Mouse (Mus musculus) forebrain, embryonic 15.5 days (tissue): ENCODE measurements around the gene Stn1. TPM values are rescaled to one million over a fixed set of nuclear protein-coding genes. Genes with fewer than 3 reads are reported as not detected.

Experiments used
- ATAC-seq: fragments of 200-750 bp; cut with Nextera tagmentation; replicated peaks from 2 replicates; pipeline ENCODE4 v1.8.0; 2017; ENCODE audit warnings: mild to moderate bottlenecking, moderate TSS enrichment, moderate library complexity
- H3K27ac ChIP-seq: fragments of 300-500 bp; sonication (generic); replicated peaks from 2 replicates; pipeline ENCODE4 v1.5.1; 2015; ENCODE audit warnings: mild to moderate bottlenecking, inconsistent platforms
- H3K27me3 ChIP-seq: fragments of 300-500 bp; sonication (generic); 2 replicates; pipeline ENCODE4 v1.6.1; 2015; ENCODE audit warnings: inconsistent platforms
- H3K36me3 ChIP-seq: fragments of 300-500 bp; sonication (generic); 2 replicates; pipeline ENCODE4 v1.6.1; 2015; ENCODE audit warnings: mild to moderate bottlenecking, inconsistent platforms
- H3K4me1 ChIP-seq: fragments of 300-500 bp; sonication (generic); 2 replicates; pipeline ENCODE4 v1.6.1; 2015; ENCODE audit warnings: inconsistent platforms
- H3K4me2 ChIP-seq: fragments of 300-500 bp; sonication (generic); replicated peaks from 2 replicates; pipeline ENCODE4 v1.6.1; 2015; ENCODE audit warnings: mild to moderate bottlenecking, inconsistent platforms
- H3K4me3 ChIP-seq: fragments of 300-500 bp; sonication (generic); 2 replicates; pipeline ENCODE4 v1.5.1; 2015; ENCODE audit warnings: mild to moderate bottlenecking, inconsistent platforms
- H3K9ac ChIP-seq: fragments of 300-500 bp; sonication (generic); replicated peaks from 2 replicates; pipeline ENCODE4 v1.6.1; 2015; ENCODE audit warnings: mild to moderate bottlenecking, inconsistent platforms
- H3K9me3 ChIP-seq: fragments of 300-500 bp; sonication (generic); 2 replicates; pipeline ENCODE4 v1.6.1; 2016; ENCODE audit warnings: inconsistent platforms
- WGBS: fragments of 180-500 bp; shearing (Covaris S2); methylation state at CpG from one replicate; pipeline ENCODE4 v1.1.7; 2015; ENCODE audit warnings: mixed read lengths; 5-methylcytosine and 5-hydroxymethylcytosine counted together
- polyA plus RNA-seq: library from polyadenylated mRNA; unstranded; fragments of >200 nt; fragmentation: Nextera tagmentation; extraction: Ambion mirVana; gene quantifications from 2 replicates; pipeline ENCODE4 v1.2.1, GENCODE M21; 2015

Stn1 gene
- polyA plus RNA-seq, 1 experiment from 2014 or later, result 33.6 TPM

DNA sequence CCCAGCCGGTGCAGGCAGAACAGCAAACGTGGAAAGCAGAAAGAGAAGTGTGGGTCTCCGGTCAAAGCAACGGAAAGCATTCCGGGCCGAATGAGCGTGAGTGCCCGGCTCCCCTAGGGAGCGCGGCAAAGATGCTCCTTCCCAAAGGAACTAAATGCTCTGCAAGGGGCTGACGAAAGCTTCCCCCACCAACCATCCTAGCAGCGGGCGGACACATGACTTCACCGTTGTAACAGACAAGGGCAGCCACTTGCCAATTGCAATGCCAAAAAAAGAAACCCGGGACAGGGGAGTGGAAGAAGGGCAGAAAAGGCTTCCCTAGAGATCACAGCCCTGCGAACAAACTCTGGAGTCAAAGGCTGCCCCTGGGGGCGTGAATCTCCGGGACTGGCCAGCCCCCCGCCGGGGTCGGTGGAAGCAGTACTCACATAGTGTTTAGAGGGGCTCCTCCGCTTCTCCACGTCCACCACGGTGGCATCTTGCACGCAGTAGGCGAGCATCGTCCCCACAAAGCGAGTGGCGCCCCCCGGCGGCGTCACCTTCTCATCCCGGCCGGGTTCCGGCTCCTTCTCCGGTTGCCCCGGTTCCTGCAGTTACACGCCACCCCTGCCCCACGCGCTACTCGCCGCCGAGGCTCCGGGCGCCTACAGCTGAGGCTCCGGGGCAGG is 73.5 kb downstream of the Stn1 start:
- H3K27me3 ChIP-seq, result no peaks in the 10 kb centered on the region
- H3K4me1 ChIP-seq, result peaks cover 26% of the 10 kb centered on the region
- peak overlapping the region; percentile 79 for H3K9ac ChIP-seq
- H3K9me3 ChIP-seq, result no peaks in the 10 kb centered on the region
- peak overlapping the region; percentile 67 for H3K27ac ChIP-seq
- H3K4me2 ChIP-seq, result peak overlapping the region; percentile 84
- under 1% methylated on average over 46 of the region's 46 CpGs for WGBS
- no peaks in the 10 kb centered on the region for H3K36me3 ChIP-seq
- H3K4me3 ChIP-seq, result peak overlapping the region; percentile 76
- ATAC-seq, result peak; percentile 73

DNA sequence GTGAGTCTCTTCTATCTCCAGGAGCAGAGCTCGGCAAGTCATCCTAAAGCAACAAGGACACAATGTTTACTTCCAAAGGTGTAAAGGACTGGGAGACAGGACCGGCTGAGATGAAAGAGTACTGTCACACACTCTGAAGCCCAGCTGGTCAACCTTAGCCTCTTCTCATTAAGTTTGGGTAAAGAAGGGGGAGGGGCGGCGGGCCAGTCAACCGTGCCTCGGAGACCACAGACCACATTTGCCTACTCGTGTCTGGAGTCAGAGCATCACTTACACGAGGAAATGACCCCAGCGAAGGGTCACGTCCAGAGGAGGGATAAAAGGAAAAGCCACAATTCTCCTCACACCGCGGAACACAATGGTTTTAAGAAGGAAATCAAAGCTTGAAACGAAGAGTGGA is 74.1 kb downstream of the Stn1 start:
- ATAC-seq, result no peak
- H3K27me3 ChIP-seq, result no peaks in the 10 kb centered on the region
- no peaks in the 10 kb centered on the region for H3K36me3 ChIP-seq
- H3K4me2 ChIP-seq, result peak overlapping the region; percentile 84
- H3K9me3 ChIP-seq, result no peaks in the 10 kb centered on the region
- no peak overlapping the region for H3K27ac ChIP-seq
- H3K4me3 ChIP-seq, result peak overlapping the region; percentile 76
- H3K9ac ChIP-seq, result peak overlapping the region; percentile 79
- under 1% methylated on average over 13 of the region's 13 CpGs for WGBS
- H3K4me1 ChIP-seq, result peaks cover 26% of the 10 kb centered on the region

DNA sequence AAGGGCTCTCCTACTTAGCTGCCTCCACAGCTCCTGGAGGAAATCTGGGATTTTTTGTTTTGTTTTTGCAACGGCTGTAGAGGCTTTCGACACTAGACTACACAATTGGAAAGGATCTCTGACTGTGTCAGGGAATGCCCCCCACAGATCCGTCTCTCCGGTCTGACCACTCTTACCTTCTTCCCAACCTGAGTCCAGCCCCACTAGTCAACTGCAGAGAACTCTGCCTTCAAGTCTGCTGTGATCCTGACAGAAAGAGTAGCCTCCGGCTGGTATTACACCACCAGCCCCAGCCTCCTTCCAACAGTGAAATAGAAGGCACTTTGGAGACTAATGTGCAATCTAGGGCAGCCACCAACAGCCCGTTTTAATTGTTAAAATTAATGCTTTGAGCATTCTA is 74.6 kb downstream of the Stn1 start:
- no peaks in the 10 kb centered on the region for H3K9me3 ChIP-seq
- H3K27ac ChIP-seq, result no peak overlapping the region
- H3K4me3 ChIP-seq, result peak overlapping the region; percentile 76
- no peak for ATAC-seq
- peak overlapping the region; percentile 84 for H3K4me2 ChIP-seq
- H3K27me3 ChIP-seq, result no peaks in the 10 kb centered on the region
- H3K9ac ChIP-seq, result 0 out of 2 replicates have a peak overlapping the region, but pooled peaks have one; percentile 79
- 14% methylated on average over 6 of the region's 6 CpGs for WGBS
- peaks cover 26% of the 10 kb centered on the region for H3K4me1 ChIP-seq
- H3K36me3 ChIP-seq, result no peaks in the 10 kb centered on the region

DNA sequence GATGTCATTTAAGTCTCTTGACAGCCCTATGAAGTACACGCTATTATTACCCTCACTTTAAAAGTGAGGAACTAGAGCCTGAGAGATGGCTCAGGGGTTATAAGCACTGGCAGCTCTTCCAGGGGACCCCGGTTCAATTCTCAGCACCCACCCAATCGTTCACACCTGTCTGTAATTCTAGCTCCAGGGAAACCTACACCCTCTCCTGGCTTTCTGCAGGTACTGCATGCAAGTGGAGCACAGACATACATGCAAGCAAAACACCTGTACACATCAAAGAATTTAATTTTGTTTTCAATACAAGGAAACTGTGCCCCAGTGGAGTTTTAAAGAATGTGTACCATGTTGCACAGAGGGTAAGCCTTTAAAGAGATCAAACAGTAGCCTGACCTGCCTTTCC is 75.5 kb downstream of the Stn1 start:
- WGBS, result 98% methylated on average over 3 of the region's 3 CpGs
- no peak overlapping the region for H3K4me3 ChIP-seq
- no peak for ATAC-seq

DNA sequence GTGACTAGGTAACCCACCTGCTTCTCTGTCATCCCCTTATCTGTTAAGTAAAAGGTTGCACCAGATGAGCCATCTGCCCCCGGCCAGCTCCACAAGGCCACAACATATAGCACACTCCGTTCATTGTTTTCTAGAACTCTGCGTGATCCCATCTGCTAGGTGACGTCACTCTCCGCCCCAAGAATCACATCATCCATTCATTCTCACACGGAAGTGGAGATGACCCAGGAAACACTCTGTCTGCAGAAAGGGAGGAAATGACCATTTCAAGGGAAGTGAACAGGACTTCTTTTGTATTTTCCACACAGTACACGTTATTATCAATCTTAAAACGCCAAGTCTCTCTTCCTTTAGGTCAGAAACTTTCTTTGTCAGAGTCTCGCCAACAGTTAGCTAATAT is 75.9 kb downstream of the Stn1 start:
- WGBS, result 87% methylated on average over 9 of the region's 9 CpGs
- ATAC-seq, result no peak
- peaks cover 26% of the 10 kb centered on the region for H3K4me1 ChIP-seq

More for the DNA sequence above, 75.5 kb downstream of the Stn1 start:
- no peak overlapping the region for H3K27ac ChIP-seq
- H3K9me3 ChIP-seq, result no peaks in the 10 kb centered on the region
- H3K4me2 ChIP-seq, result no peak overlapping the region
- no peak overlapping the region for H3K9ac ChIP-seq
- no peaks in the 10 kb centered on the region for H3K36me3 ChIP-seq
- peaks cover 26% of the 10 kb centered on the region for H3K4me1 ChIP-seq
- H3K27me3 ChIP-seq, result no peaks in the 10 kb centered on the region

DNA sequence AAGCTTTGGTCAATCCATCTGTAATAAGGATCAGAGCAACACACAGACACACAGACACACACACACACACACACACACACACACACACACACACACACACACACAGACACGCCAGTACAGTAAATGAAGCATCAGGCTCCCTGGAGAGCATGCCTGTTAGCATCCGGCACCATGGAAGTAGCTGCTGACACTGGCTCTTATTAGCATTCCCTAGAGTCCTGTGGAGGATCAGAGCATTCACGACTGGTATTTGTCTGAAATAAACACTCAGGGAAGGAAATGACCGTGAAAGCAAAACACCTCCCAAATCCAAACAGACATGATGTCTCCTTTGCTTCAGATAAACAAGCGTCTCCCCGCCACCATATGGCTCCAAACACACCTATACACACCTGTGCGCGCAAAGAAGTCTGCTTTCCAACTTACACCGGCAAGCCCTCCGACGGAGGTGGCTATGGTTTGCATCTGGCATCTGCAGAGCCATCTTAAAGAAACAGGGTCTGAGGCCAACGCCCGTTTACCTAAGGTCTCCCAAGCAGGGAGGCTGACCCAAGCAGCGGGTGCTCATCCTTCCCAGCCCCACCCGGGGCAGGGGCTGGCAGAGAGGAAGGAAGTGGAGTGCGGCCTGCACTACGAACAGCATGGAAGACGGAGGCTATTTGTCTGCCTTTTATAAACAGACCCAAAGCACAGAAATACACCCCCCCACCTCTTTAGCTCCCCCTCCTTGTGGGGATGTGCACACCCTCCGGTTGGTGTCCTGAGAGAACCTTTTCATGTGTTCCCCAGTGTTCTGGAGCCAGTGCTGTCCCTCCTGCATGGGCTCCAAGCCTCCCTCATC is 77.0 kb downstream of the Stn1 start:
- H3K27ac ChIP-seq, result no peak overlapping the region
- ATAC-seq, result no peak
- H3K9me3 ChIP-seq, result no peaks in the 10 kb centered on the region
- H3K36me3 ChIP-seq, result no peaks in the 10 kb centered on the region
- H3K4me2 ChIP-seq, result no peak overlapping the region
- H3K27me3 ChIP-seq, result no peaks in the 10 kb centered on the region
- peaks cover 26% of the 10 kb centered on the region for H3K4me1 ChIP-seq
- no peak overlapping the region for H3K4me3 ChIP-seq
- WGBS, result 69% methylated on average over 19 of the region's 19 CpGs
- no peak overlapping the region for H3K9ac ChIP-seq

More for the DNA sequence above, 75.9 kb downstream of the Stn1 start:
- H3K4me2 ChIP-seq, result no peak overlapping the region
- H3K9ac ChIP-seq, result no peak overlapping the region
- no peak overlapping the region for H3K27ac ChIP-seq
- H3K36me3 ChIP-seq, result no peaks in the 10 kb centered on the region
- H3K9me3 ChIP-seq, result no peaks in the 10 kb centered on the region
- no peaks in the 10 kb centered on the region for H3K27me3 ChIP-seq
- no peak overlapping the region for H3K4me3 ChIP-seq

DNA sequence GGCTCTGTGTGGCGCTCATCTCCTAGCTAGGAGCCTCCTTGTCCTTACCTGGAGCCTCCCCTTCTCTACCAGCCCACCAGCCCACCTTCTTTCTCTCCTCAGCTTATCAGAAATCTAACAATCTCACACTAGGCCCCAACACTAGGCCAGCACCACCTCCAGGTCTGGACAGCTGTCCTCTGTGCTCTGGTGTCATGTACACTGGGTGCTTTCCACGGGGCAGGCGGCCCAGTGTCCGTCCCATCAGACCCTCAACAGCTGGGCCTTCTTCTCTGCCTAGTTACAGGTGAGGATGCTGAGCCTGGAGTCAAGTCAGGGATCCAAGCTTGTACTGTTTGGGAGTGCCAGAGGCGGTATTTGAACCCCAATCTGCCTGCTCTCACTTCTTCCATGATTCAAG is 78.1 kb downstream of the Stn1 start:
- no peaks in the 10 kb centered on the region for H3K36me3 ChIP-seq
- no peaks in the 10 kb centered on the region for H3K27me3 ChIP-seq
- no peak overlapping the region for H3K4me3 ChIP-seq
- no peak overlapping the region for H3K9ac ChIP-seq
- WGBS, result 92% methylated on average over 5 of the region's 5 CpGs
- H3K4me1 ChIP-seq, result peaks cover 28% of the 10 kb centered on the region
- H3K4me2 ChIP-seq, result no peak overlapping the region
- no peak overlapping the region for H3K27ac ChIP-seq
- no peaks in the 10 kb centered on the region for H3K9me3 ChIP-seq
- no peak for ATAC-seq

DNA sequence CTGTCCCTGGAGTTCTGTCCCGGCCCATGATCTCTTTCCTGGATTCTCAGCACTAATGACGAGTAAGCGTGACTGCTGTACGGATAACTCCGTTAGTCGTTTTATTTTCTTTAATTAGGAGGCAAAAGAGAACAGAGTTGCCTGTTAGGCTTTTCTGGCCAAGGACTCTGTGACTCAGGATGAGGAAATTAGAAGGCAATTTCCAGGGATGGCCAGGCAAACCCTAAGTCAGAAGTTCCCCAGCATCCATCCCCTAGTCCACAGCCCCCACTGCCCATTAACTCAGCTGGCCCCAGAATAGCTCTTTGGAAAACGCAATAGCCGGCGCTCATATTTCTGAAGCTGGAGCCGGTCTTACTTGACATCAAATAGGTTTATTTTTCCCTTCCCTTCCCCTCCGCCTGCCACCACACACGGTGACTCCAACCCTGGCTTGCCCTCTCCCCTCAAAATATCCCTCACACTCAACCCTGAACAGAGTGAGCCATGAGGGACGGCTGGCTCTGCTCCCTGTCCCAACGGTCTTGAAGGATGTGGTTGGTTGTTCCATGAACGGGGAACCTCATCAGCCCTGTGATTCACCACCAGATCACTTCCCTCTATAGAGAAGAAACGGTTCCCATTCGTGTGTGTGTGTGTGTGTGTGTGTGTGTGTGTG is 78.7 kb downstream of the Stn1 start:
- 63% methylated on average over 17 of the region's 17 CpGs for WGBS
- no peaks in the 10 kb centered on the region for H3K27me3 ChIP-seq
- no peak overlapping the region for H3K4me2 ChIP-seq
- no peaks in the 10 kb centered on the region for H3K9me3 ChIP-seq
- no peak overlapping the region for H3K4me3 ChIP-seq
- H3K27ac ChIP-seq, result no peak overlapping the region
- no peak for ATAC-seq
- H3K36me3 ChIP-seq, result no peaks in the 10 kb centered on the region
- no peak overlapping the region for H3K9ac ChIP-seq
- peaks cover 34% of the 10 kb centered on the region for H3K4me1 ChIP-seq

DNA sequence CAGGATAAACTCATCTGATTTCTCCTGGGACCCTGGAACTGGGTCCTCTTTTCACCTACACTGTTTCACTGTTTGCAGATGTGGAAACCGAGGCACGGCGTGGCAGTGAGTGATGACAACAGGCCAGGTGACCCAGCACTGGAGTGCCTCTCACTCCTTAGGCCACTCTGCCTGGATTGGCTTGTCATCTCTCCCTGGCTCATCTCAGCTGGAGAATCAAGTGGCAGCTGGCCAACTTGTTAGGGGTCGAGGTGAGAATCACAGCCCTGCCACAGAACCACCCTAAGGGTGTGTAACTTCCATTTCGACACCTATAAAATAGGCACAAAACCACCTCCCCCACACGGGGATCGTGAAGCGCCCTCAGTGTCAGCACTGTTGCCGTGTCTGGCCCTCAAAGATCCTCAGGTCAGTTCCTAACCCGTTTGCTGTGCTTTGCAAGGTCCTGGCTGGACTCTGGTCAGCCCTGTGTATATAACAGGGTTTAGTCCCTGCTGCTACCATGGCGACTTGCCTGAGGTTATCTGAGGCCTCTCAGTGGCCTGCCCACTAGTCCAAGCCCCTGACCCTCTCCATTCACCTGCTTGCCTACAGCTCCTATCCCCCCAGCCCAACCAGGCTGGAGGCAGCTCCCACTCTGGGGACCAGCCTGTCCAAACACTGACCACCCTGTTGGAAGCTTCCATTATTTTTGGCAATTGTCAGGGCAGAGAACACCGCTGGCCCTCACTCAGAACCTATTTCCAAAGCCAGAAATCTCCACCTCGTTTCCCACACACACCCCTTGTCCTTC is 79.4 kb downstream of the Stn1 start:
- Histone ChIP-seq H3K4me2 (no peak overlapping the region), H3K27me3 (no peaks in the 10 kb centered on the region), H3K36me3 (no peaks in the 10 kb centered on the region), H3K27ac (no peak overlapping the region), H3K4me1 (peaks cover 30% of the 10 kb centered on the region), H3K9ac (no peak overlapping the region), H3K9me3 (no peaks in the 10 kb centered on the region), H3K4me3 (no peak overlapping the region)
- 66% methylated on average over 13 of the region's 13 CpGs for WGBS
- no peak for ATAC-seq

DNA sequence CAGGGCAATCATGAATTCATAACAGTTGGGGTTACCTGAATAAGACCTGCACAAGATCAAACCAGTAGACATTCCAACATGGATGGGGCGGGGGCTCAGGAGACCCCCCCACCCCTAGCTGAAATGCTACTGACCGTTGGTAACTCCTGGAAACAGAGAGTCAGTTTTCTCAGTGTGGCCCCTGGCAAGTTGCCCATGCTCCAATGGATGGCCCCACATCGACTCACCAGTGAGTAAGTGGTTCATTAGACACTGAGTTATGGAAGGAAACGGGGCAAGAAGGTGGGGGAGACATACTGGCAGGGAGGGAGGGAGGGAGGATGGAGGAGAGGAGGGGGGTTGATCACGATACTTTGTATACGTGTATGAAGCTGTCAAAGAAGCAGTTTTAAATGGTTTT is 81.3 kb downstream of the Stn1 start:
- Histone ChIP-seq H3K27ac (no peak overlapping the region), H3K4me1 (peaks cover 26% of the 10 kb centered on the region), H3K27me3 (no peaks in the 10 kb centered on the region), H3K4me3 (no peak overlapping the region), H3K4me2 (no peak overlapping the region), H3K9ac (no peak overlapping the region), H3K9me3 (no peaks in the 10 kb centered on the region), H3K36me3 (no peaks in the 10 kb centered on the region)
- WGBS, result 49% methylated on average over 6 of the region's 6 CpGs
- ATAC-seq, result no peak

DNA sequence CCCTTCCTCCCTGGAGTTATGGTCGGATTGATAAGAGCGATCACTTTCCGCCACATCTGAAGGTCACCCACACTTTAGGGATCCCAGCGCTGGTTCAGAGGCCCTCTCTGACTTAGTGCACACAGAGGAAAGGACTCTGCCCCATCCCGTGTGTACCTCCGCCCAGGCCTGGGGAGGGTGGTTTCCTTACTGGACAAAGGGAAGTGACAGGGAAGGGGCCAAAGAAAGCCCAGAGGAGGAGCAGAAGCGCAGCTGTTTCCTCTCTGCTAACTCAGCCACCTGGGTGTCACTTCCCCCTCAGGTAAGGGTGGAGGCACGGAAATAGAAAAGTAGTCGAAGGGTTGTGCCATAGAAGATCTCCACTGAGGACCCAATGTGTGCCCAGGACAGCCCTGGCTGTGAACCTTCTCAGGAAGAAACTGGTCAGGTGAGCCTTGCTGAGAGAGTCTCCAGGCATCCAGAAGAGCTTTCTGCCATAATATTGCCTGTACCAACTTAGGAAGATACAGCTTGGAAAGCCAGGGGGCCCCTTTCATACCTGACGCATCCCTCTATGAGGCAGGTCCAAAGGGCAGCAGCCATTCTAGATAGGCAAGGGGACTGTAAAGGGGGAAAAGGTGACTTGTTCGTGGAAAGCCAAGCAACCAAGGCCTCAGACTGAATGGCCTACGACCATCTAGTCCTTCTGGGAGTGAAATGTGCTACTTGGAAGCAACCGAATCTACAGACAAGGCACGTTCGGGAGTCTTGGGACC is 82.1 kb downstream of the Stn1 start:
- 84% methylated on average over 15 of the region's 15 CpGs for WGBS
- H3K9me3 ChIP-seq, result no peaks in the 10 kb centered on the region
- no peaks in the 10 kb centered on the region for H3K27me3 ChIP-seq
- H3K9ac ChIP-seq, result no peak overlapping the region
- no peak overlapping the region for H3K4me3 ChIP-seq
- no peak for ATAC-seq
- H3K36me3 ChIP-seq, result no peaks in the 10 kb centered on the region
- H3K4me2 ChIP-seq, result no peak overlapping the region
- H3K4me1 ChIP-seq, result peaks cover 25% of the 10 kb centered on the region
- H3K27ac ChIP-seq, result no peak overlapping the region
